Mouse (Mus musculus) ovary, adult 18-20 months (tissue): ENCODE measurements at regions not wholly inside any gene's neighbourhood (a gene's known extent, or its start where the extent isn't known, plus 50 kb on each side); places are given as distances from the start of the nearest gene placed in this dataset.

ENCODE experiments used
- DNase-seq: peaks from one replicate; pipeline ENCODE4 v3.0.0; 2022; ENCODE audit warnings: low spot score, mixed read lengths

GRCm38 (mm10) chr3:150493433-150494045 is 944.1 kb upstream of the Adgrl4 start:
- DNase-seq, result no peak

DNA sequence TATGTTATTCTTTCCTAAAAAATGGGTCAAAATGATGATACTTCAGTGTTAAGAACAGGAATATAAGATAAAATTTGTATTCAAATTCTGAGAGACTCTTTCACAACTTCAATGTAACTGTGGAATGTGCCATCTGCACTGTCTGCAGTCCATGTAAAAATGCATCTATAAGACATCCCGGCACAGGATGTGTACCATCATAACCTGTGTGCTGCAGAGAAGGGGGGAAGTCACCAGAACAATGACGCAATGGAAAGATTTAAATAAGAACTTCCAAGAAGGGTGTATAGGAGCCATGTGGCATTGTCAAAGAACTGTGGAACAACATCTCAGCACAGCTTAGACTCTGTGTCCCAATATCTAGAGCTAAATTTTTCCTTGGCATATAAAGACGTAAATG is 906.7 kb upstream of the Adgrl4 start:
- no peak for DNase-seq

- no peak for DNase-seq
Observed at GRCm38 (mm10) chr3:150543118-150543517, 894.6 kb upstream of the Adgrl4 start.

GRCm38 (mm10) chr3:150588474-150588873 is 849.2 kb upstream of the Adgrl4 start:
- no peak for DNase-seq

GRCm38 (mm10) chr3:150590978-150591377 is 846.7 kb upstream of the Adgrl4 start:
- DNase-seq, result no peak

GRCm38 (mm10) chr3:150603400-150604095 is 834.1 kb upstream of the Adgrl4 start:
- DNase-seq, result no peak

- peak; percentile 23 for DNase-seq
Observed at GRCm38 (mm10) chr3:150610681-150611101, 827.0 kb upstream of the Adgrl4 start.

DNA sequence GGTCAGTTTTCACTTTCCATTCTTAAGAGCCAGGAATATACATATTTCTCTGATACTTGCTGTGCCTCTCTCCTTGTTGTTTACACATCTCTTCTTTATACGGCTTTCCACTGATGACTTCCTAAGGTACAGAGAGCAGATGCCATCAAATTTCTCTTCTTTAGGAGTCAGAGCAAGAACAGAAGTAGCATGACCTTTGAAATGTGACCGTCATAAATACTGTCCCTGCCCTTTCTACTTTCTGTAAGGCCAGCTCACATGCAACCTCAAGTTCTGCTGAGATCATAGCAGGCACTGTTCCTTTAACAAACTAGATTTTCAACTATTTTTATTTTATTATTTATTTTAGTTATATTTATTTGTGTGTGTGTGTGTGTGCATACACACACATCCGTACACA is 800.1 kb upstream of the Adgrl4 start:
- no peak for DNase-seq

DNA sequence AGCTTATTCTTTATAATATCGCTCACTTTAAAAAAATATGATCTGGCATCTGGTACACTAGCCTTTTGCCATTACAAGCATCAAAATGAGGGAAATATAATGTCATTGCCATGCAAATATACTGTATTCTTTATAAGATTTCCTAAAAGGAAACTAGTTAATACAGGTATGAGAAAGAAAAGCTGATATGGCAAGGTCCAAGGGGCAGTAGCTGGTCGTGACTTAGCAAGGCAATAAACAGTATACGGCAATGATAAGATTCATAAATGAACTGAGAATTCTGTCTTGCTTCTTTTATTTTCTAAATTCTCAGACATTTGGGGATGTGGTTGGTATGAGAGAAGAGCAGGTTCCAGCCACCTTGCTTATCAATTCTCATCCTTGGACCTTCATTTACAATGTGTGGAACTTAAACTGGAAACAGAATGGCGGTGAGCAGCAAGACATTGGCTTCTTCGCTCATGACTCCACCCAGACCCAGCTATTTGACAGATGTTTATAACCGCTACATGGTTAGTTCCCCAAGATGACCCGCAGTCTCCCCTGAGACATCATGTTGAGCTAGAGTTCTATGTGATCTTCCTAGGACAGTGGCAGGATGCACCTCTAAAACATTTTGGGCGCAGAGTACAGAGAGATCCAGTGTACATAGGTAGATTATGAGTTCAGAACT is 797.5 kb upstream of the Adgrl4 start:
- DNase-seq, result no peak

DNA sequence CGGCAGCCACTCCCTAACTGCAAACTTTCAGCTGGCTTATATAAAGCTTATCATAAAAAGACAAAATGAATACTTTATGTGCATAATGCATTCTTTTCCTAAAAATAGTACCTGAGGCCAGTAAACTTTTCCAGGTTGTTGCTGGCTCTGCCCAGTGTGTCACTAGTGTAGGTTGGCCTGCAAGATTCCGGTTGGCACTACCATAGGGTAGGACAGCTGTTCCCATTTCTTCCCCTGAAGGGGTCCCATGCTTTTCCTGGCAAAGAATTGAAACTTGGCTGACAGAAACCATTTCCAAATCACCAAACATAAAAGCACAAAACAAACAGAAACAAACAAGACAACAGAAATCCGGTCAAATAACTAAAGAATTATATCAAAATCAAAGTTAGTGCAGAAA is 789.6 kb upstream of the Adgrl4 start:
- no peak for DNase-seq

- no peak for DNase-seq
Observed at GRCm38 (mm10) chr3:150649783-150650565, 787.7 kb upstream of the Adgrl4 start.

DNA sequence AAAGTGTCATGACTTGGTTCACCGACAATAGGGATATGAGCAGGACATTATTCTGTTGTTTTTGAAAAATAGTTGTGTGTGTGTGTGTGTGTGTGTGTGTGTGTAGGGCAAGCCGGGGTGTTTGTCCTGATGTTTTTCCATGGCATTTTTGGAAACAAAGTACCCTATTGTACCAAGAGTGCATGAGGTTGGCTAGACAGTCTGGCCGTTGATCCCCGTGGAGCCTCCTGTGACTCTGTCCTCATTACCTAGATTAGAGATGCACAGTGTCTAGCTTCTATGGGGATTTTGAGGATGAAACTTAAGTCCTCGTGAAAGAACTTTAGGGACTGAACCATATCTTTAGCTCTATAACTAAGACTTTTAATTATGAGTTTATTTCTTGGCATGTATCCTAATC is 741.9 kb upstream of the Adgrl4 start:
- no peak for DNase-seq

DNA sequence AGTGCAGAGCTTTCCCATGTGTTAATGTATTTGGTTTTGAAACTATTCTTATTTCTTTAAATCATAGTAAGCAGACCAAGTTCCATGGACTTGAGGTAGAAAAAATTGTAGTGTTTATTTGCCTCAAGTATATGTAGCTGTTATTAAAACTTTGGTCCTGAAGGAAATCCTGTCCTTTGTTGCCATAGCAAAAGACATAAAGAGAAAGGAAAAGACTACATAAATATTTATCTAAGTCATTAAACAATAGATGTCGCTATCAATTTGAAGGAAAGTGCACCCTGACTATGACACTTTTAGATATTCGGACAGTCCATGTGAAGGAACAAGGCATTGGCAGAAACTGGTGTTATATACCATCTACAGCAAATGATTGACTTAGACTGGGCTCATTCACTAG is 737.7 kb upstream of the Adgrl4 start:
- no peak for DNase-seq
